ENCODE assay signal across 8 mouse cellular contexts in the genomic region with DNA sequence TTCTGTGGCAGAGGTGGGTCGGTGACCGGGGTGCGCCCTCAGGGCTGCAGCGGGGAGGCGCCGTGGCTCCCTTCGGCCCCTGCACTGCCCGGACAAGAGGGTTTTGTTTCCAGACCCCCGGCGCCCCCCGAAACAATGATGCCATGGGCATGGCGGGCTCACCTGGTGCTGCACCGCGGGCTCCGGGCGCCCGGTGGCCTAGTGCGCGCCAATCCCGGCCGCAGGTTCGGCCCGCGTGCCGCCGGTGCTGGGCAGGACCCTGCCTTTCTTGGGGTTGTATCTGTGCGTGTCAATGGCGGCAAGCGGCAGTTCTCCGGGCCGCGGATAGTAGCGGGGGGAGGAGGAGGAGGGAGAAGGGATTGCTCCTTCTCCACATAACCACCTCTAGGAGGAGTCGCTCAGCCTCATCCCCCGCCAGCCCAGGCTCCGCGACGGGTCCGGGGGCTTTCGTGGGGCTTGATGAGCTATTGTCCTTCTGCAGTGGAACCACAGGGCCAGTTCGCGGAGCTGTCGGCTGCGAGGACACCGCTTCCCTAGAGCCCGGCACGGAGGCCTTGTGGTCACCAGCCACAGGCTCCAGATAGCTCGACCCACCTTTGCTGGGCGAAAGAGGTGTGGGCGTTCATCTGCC. TPM values are rescaled to one million over a fixed set of nuclear protein-coding genes. Genes with fewer than 3 reads are reported as not detected.
A peak's percentile ranks its signal among the peaks of the same experiment; 100 is the strongest.
DNase-seq lines count a peak whose midpoint lies in the region; ATAC-seq lines count a peak whose summit lies in the region.

A gene (minus strand): TSS at position 527 of the 631 bp plus-strand sequence.

- H3K9ac ChIP-seq in hindbrain, embryonic 11.5 days (ENCODE audit: low read depth, low read length), result peak within 1 kb of the TSS; percentile 99
- H3K9ac ChIP-seq in lung, embryonic 15.5 days, result peak within 1 kb of the TSS; percentile 97

- 0 out of 2 replicates have a peak, but pooled peaks cover 3% of the 10 kb centered on the region for H3K4me1 ChIP-seq in hindbrain, embryonic 11.5 days (replicated peaks; ENCODE audit: control insufficient read depth, insufficient read depth, low read length)
- H3K4me1 ChIP-seq in lung, embryonic 15.5 days, result peaks cover 24% of the 10 kb centered on the region

- H3K4me2 ChIP-seq in hindbrain, embryonic 11.5 days (replicated peaks; ENCODE audit: low read depth, low read length), result peak within 1 kb of the TSS; percentile 58
- peak within 1 kb of the TSS; percentile 89 for H3K4me2 ChIP-seq in lung, embryonic 15.5 days

- peak within 1 kb of the TSS; percentile 94 for H3K4me3 ChIP-seq in hindbrain, embryonic 11.5 days (ENCODE audit: low read depth, low read length)
- peak within 1 kb of the TSS; percentile 94 for H3K4me3 ChIP-seq in lung, embryonic 15.5 days

- no peaks in the 10 kb centered on the region for H3K9me3 ChIP-seq in hindbrain, embryonic 11.5 days (ENCODE audit: control insufficient read depth, low read length)
- no peaks in the 10 kb centered on the region for H3K9me3 ChIP-seq in lung, embryonic 15.5 days

- WGBS in hindbrain, embryonic 11.5 days, result under 1% methylated on average over 49 of the region's 50 CpGs
- WGBS in lung, embryonic 15.5 days, result 0% methylated on average over 50 of the region's 50 CpGs

- peak within 1 kb of the TSS; percentile 99 for H3K27ac ChIP-seq in hindbrain, embryonic 11.5 days (ENCODE audit: low read depth, low read length)
- peak within 1 kb of the TSS; percentile 90 for H3K27ac ChIP-seq in lung, embryonic 15.5 days

- ATAC-seq in hindbrain, embryonic 11.5 days (ENCODE audit: low FRiP score), result peak; percentile 88
- ATAC-seq in lung, embryonic 15.5 days (ENCODE audit: borderline replicate concordance, extremely low read depth, low FRiP score, low TSS enrichment), result peak; percentile 82

- no peaks in the 10 kb centered on the region for H3K27me3 ChIP-seq in hindbrain, embryonic 11.5 days (ENCODE audit: control insufficient read depth, insufficient read depth, low read length)
- H3K27me3 ChIP-seq in lung, embryonic 15.5 days, result no peaks in the 10 kb centered on the region

- peak; percentile 87 for DNase-seq in NIH3T3 (ENCODE audit: low read depth)
- DNase-seq in cerebellum, adult 9-11 months, result peak; percentile 86
- peak; percentile 77 to 79 for DNase-seq in frontal cortex, postnatal 10 days (ENCODE audit: low spot score in 2 of 2)
- DNase-seq in hindbrain, embryonic 11.5 days (ENCODE audit: low spot score), result peak; percentile 85
- DNase-seq in layer of hippocampus, postnatal 14 days (ENCODE audit: low spot score in 2 of 2), result peak; percentile 69 to 72
- peak; percentile 89 for DNase-seq in retina, embryonic 14.5 days (ENCODE audit: low spot score)
- DNase-seq in urinary bladder, postnatal 4 days (ENCODE audit: low spot score in 2 of 2), result peak; percentile 70 to 77

- no peaks in the 10 kb centered on the region for H3K36me3 ChIP-seq in hindbrain, embryonic 11.5 days (ENCODE audit: control insufficient read depth, insufficient read depth, low read length)
- no peaks in the 10 kb centered on the region for H3K36me3 ChIP-seq in lung, embryonic 15.5 days

RNA-seq across cellular contexts. Expression of the gene that starts here (rescaled TPM):
- polyA plus RNA-seq in hindbrain, embryonic 11.5 days (2014; fragmentation: Nextera tagmentation; extraction: Ambion mirVana), result 235 and 259 TPM in 2 replicates
- 10 to 100 TPM; 20.2 to 23.4 TPM for total RNA-seq in layer of hippocampus, postnatal 14 days (2021)
- polyA plus RNA-seq in lung, embryonic 15.5 days (2015; fragmentation: Nextera tagmentation; extraction: Ambion mirVana), result 137 and 141 TPM in 2 replicates

Comparison
In these comparisons a context has a peak if more than half of its experiments do, and no peak if none do; other contexts are left out.
1. Peak in every context shown above with its lines: DNase-seq, ATAC-seq, H3K4me3 ChIP-seq and H3K27ac ChIP-seq.